Mouse (Mus musculus) forebrain, embryonic 16.5 days (tissue): Measurements from ENCODE around the gene Olfr577. TPM values are rescaled to one million over a fixed set of nuclear protein-coding genes. Genes with fewer than 3 reads are reported as not detected.

Source experiments
- ATAC-seq: fragments of 200-750 bp; cut with Nextera tagmentation; 2 replicates; pipeline ENCODE4 v1.8.0; 2017; ENCODE audit warnings: mild to moderate bottlenecking, moderate library complexity
- H3K27ac ChIP-seq: fragments of 300-500 bp; sonication (generic); 2 replicates; pipeline ENCODE4 v1.5.1; 2014; ENCODE audit warnings: low read length, control low read depth
- H3K27me3 ChIP-seq: fragments of 300-500 bp; sonication (generic); replicated peaks from 2 replicates; pipeline ENCODE4 v1.6.1; 2014; ENCODE audit warnings: low read length; ENCODE audit not compliant: control insufficient read depth, insufficient read depth
- H3K36me3 ChIP-seq: fragments of 300-500 bp; sonication (generic); 2 replicates; pipeline ENCODE4 v1.6.1; 2014; ENCODE audit not compliant: control insufficient read depth, insufficient read depth
- H3K4me1 ChIP-seq: fragments of 300-500 bp; sonication (generic); replicated peaks from 2 replicates; pipeline ENCODE4 v1.6.1; 2014; ENCODE audit warnings: low read length; ENCODE audit not compliant: control insufficient read depth, insufficient read depth
- H3K4me2 ChIP-seq: fragments of 300-500 bp; sonication (generic); 2 replicates; pipeline ENCODE4 v1.6.1; 2014; ENCODE audit warnings: mild to moderate bottlenecking, low read length, control low read depth
- H3K4me3 ChIP-seq: fragments of 300-500 bp; sonication (generic); replicated peaks from 2 replicates; pipeline ENCODE4 v1.5.1; 2014; ENCODE audit warnings: mild to moderate bottlenecking, low read length, control low read depth
- H3K9ac ChIP-seq: fragments of 300-500 bp; sonication (generic); replicated peaks from 2 replicates; pipeline ENCODE4 v1.6.1; 2014; ENCODE audit warnings: low read depth, low read length, control low read depth
- H3K9me3 ChIP-seq: fragments of 300-500 bp; sonication (generic); 2 replicates; pipeline ENCODE4 v1.6.1; 2016; ENCODE audit warnings: low read length; ENCODE audit not compliant: control insufficient read depth
- WGBS: fragments of 180-500 bp; shearing (Covaris S2); extraction: QIAGEN DNeasy Blood & Tissue Kit; methylation state at CpG from one replicate; pipeline ENCODE4 v1.1.7; 2014; 5-methylcytosine and 5-hydroxymethylcytosine counted together
- polyA plus RNA-seq: library from polyadenylated mRNA; unstranded; fragments of >200 nt; fragmentation: Nextera tagmentation; extraction: Ambion mirVana; gene quantifications from 2 replicates; pipeline ENCODE4 v1.2.1, GENCODE M21; 2015

The Olfr577 gene
- not detected in 2 replicates for polyA plus RNA-seq

DNA sequence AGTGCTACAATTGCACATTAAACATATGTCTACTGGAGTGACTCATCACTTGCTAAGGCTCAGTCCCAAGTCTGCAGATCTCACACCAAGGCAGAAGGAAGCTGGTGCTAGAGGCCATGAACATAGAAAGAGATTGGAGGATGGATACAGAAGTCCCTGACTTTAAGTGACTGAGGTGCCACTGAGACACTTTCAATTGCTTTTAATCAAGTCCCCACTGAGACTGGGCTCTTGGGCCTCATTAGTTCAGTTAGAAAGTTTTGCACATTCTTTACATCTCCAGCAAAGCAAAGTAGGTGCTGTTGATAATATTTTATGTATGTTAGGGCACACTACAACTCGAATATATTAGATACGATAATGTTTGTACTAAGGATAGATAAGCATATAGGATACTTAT is at the start of gene Olfr577:
Gene Olfr577, minus strand, starts transcription at position 101 of the 400 bp plus-strand sequence.
- H3K27ac ChIP-seq = no peak within 1 kb of the TSS
- H3K9ac ChIP-seq = no peak within 1 kb of the TSS
- no peaks in the 10 kb centered on the region for H3K9me3 ChIP-seq
- no peaks in the 10 kb centered on the region for H3K27me3 ChIP-seq
- H3K36me3 ChIP-seq = no peaks in the 10 kb centered on the region
- H3K4me2 ChIP-seq = no peak within 1 kb of the TSS
- WGBS = 87% methylated on average over 2 of the region's 2 CpGs
- no peaks in the 10 kb centered on the region for H3K4me1 ChIP-seq
- ATAC-seq = no peak
- no peak within 1 kb of the TSS for H3K4me3 ChIP-seq

DNA sequence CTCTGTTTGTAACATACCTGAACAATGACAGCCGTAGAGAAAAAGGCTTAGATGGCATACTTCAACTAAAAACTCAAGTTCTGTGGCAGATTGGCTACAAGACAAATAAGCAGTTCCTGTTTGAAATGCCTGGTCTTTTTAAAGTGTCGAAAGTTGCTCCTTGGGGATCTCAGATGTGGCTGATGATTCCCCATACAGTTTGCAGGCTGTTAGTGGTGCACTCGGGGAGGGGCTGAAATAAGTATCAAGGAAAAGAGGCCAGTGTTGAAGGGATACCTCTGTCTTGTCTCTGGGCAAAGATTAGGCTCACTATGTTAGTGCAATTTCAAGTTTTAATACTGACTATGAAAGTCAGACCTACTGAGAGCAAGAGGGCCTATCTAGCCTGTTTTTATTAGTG is 13.5 kb upstream of the Olfr577 start, which contains the start of gene Olfr578:
Gene Olfr578, minus strand, starts transcription at position 101 of the 400 bp plus-strand sequence.
- ATAC-seq = no peak
- Histone ChIP-seq H3K9me3 (no peaks in the 10 kb centered on the region), H3K9ac (no peak within 1 kb of the TSS), H3K27me3 (no peaks in the 10 kb centered on the region), H3K4me3 (no peak within 1 kb of the TSS), H3K27ac (no peak within 1 kb of the TSS), H3K4me2 (no peak within 1 kb of the TSS), H3K4me1 (no peaks in the 10 kb centered on the region), H3K36me3 (no peaks in the 10 kb centered on the region)
- WGBS = 78% methylated on average over 3 of the region's 3 CpGs

DNA sequence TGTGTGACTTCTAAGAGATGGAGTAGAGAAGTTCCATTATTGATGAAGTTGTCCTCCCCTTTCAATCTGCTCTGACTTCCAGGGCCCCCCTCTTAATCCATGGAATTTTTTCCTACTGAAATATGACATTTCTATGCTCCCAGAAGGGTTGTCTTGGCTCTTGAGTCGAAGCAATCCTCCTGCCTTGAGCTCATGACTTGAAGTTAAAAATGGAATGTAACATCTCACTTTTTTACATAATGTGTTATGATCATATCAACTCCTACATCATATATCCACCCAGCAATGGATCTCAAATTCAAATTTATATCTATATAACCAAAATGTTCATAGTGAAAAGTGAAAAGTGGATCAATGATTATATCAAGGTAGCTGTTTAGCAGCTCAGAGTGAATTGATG is 1.3 kb downstream of the Olfr577 start:
- Histone ChIP-seq H3K4me2 (no peak overlapping the region), H3K27me3 (no peaks in the 10 kb centered on the region), H3K9me3 (no peaks in the 10 kb centered on the region), H3K4me3 (no peak overlapping the region), H3K27ac (no peak overlapping the region), H3K9ac (no peak overlapping the region), H3K36me3 (no peaks in the 10 kb centered on the region), H3K4me1 (no peaks in the 10 kb centered on the region)
- 45% methylated on average over 1 of the region's 1 CpGs for WGBS
- no peak for ATAC-seq

DNA sequence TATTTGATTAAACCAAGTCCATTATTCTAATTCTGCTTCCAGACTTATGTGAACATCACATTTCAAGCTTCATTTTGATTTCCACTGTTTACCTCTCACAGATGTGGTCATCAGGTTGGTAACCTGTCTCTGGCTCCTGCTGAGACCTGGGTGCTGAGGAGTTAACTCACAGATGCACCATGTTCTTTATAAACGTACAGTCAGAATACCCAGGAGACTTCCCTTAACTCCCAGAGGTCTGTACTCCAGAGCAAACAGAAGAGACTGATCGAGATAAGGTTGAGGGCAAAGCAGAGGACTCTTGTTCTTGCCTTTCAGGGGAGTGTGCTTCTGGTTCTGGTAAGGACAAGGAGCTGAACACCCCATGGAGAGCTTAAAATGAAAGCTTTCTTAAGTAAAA is 13.4 kb downstream of the Olfr577 start, which contains the start of gene Olfr576:
Gene Olfr576, plus strand, starts transcription at position 301 of the 400 bp plus-strand sequence.
- H3K9ac ChIP-seq = no peak within 1 kb of the TSS
- no peak within 1 kb of the TSS for H3K4me2 ChIP-seq
- H3K27ac ChIP-seq = no peak within 1 kb of the TSS
- no peaks in the 10 kb centered on the region for H3K36me3 ChIP-seq
- no peak for ATAC-seq
- H3K4me3 ChIP-seq = no peak within 1 kb of the TSS
- no peaks in the 10 kb centered on the region for H3K4me1 ChIP-seq
- H3K27me3 ChIP-seq = no peaks in the 10 kb centered on the region
- WGBS = 76% methylated on average over 2 of the region's 2 CpGs
- no peaks in the 10 kb centered on the region for H3K9me3 ChIP-seq

DNA sequence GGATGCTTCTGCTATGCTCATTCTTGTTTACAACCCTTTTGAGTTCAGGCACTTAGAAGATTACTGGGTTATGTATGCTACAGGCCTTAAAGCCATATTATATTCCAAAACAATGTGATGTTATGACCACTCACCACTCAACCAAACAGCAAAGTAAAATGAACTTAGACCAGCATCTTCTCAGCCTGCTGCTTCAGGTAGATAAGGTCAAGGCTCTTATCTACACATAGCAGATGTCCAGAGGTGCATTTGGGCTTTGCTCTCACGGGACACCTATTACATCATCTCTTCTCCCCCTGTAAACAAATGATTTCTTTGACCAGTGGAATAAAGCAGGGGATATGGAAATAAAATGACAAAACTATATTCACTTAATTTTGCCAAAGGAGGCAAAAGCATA is 17.1 kb downstream of the Olfr577 start, which contains the start of gene Olfr575:
Gene Olfr575, minus strand, starts transcription at position 183 of the 400 bp plus-strand sequence.
- no peak within 1 kb of the TSS for H3K4me2 ChIP-seq
- H3K27ac ChIP-seq = no peak within 1 kb of the TSS
- no peaks in the 10 kb centered on the region for H3K9me3 ChIP-seq
- no peak for ATAC-seq
- H3K9ac ChIP-seq = no peak within 1 kb of the TSS
- WGBS = 70% methylated on average over 1 of the region's 1 CpGs
- no peaks in the 10 kb centered on the region for H3K4me1 ChIP-seq
- no peak within 1 kb of the TSS for H3K4me3 ChIP-seq
- H3K36me3 ChIP-seq = no peaks in the 10 kb centered on the region
- H3K27me3 ChIP-seq = no peaks in the 10 kb centered on the region

DNA sequence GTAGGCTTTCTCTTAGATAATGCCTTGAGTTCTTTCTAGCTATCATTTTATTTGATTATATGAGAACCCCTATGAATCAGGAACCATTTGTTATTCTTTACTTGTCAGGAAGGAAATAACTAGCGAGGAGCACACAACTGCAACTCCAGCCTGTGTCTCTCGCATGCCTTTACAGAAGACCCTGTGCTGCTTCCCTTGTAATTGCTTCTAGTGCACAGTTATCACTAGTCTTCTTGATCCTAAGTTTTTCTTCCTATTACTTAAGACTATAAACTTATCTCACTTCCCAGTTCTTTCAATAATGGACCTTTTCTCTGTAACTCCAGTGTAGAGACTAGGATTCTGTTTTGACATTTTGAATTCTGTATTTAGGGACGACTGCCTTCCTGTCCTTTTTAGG is 17.6 kb downstream of the Olfr577 start:
- 77% methylated on average over 3 of the region's 3 CpGs for WGBS
- Histone ChIP-seq H3K27me3 (no peaks in the 10 kb centered on the region), H3K36me3 (no peaks in the 10 kb centered on the region), H3K4me2 (no peak overlapping the region), H3K9ac (no peak overlapping the region), H3K4me3 (no peak overlapping the region), H3K9me3 (no peaks in the 10 kb centered on the region), H3K27ac (no peak overlapping the region), H3K4me1 (no peaks in the 10 kb centered on the region)
- ATAC-seq = no peak

DNA sequence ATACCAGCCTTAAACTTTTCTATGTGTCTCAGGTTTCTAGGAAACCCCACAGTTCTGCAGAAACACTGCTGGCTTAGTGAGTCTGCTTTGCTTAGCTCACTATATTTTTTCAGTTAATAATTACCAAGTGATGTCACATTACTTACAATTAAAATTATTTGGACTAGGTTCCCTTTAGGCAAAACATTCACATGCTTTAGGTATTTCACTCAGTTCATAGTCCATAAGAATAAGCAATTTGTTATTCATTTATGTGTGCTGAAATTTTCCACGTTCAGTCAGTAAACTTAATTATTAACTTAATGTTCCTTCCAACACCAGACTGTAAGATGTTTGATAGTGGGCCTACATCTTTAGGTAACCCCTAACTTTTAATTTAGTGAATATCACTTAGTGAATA is 25.0 kb downstream of the Olfr577 start:
- no peaks in the 10 kb centered on the region for H3K9me3 ChIP-seq

DNA sequence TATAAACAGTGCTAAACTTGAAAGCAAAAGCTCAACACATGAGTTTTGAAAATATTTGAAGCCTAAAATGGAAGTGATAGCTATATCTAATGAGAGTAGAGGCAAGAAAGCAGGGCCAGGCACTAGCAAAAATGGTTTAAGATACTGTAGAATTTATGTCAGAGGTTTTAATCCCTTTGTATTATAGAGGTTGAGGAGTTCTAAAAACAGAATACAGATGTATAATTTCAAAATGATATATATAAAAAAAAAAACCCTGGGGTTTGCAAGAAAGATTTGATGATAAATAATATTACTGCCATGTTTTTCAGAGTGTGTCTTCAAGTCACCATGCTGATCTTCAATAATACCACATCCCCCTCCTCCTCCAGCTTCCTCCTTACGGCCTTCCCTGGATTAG is 27.6 kb downstream of the Olfr577 start, which contains the start of gene Olfr574:
Gene Olfr574, plus strand, starts transcription at position 301 of the 400 bp plus-strand sequence.
- Histone ChIP-seq H3K27ac (no peak within 1 kb of the TSS), H3K27me3 (no peaks in the 10 kb centered on the region), H3K4me3 (no peak within 1 kb of the TSS), H3K36me3 (no peaks in the 10 kb centered on the region), H3K4me1 (no peaks in the 10 kb centered on the region), H3K9me3 (no peaks in the 10 kb centered on the region), H3K9ac (no peak within 1 kb of the TSS), H3K4me2 (no peak within 1 kb of the TSS)
- ATAC-seq = no peak
- WGBS = 100% methylated on average over 1 of the region's 1 CpGs

More for the DNA sequence above, 25.0 kb downstream of the Olfr577 start:
- no peak for ATAC-seq
- Histone ChIP-seq H3K9ac (no peak overlapping the region), H3K4me2 (no peak overlapping the region), H3K4me3 (no peak overlapping the region), H3K27me3 (no peaks in the 10 kb centered on the region), H3K4me1 (no peaks in the 10 kb centered on the region), H3K36me3 (no peaks in the 10 kb centered on the region), H3K27ac (no peak overlapping the region)
- WGBS = 83% methylated on average over 1 of the region's 1 CpGs

DNA sequence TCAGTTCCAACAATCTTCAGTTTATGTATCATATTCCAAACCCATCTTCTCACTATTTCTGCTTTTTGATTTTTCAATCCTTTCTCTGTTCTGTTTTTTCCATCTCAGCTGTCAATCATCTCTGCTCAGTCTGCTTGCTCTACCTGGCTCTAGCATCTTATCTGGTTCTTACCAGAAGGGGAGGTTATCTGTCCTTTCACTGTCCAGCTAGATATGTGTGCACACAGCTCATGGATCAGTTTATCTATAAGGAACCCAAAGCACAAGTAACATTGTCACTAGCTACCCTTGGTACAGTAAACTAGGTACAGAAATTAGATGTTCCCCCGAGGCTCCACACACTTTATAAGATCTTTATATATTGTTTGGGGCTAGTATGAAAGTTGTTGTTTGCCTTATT is 32.3 kb downstream of the Olfr577 start:
- H3K36me3 ChIP-seq = no peaks in the 10 kb centered on the region
- 100% methylated on average over 1 of the region's 1 CpGs for WGBS

DNA sequence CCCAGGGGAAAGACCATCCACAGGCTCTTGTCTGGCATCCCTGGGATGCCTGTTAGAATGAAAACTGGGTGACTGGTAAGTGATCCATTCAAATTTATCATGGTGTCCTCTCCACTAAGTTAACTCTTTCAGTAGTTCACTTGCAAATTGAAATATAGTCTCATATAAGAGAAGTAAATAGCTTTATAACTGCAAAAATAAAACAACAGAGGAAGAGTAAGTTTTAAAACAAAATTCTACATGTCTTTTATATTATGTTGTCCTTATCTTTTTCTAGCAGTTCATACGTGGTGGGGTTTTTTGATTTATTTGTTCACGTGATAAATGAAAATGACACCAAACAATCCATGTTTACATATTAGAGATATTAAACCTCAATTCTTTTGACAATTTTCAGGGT is 33.3 kb downstream of the Olfr577 start, which contains the start of gene Olfr573-ps1:
Gene Olfr573-ps1, minus strand, starts transcription at position 101 of the 400 bp plus-strand sequence.
- no peaks in the 10 kb centered on the region for H3K9me3 ChIP-seq
- H3K9ac ChIP-seq = no peak within 1 kb of the TSS
- no peaks in the 10 kb centered on the region for H3K27me3 ChIP-seq
- H3K4me3 ChIP-seq = no peak within 1 kb of the TSS
- H3K4me2 ChIP-seq = no peak within 1 kb of the TSS
- H3K36me3 ChIP-seq = no peaks in the 10 kb centered on the region
- H3K27ac ChIP-seq = no peak within 1 kb of the TSS
- H3K4me1 ChIP-seq = no peaks in the 10 kb centered on the region
- no peak for ATAC-seq
- WGBS = 95% methylated on average over 2 of the region's 2 CpGs

More for the DNA sequence above, 32.3 kb downstream of the Olfr577 start:
- H3K27me3 ChIP-seq = no peaks in the 10 kb centered on the region
- no peaks in the 10 kb centered on the region for H3K9me3 ChIP-seq
- no peak overlapping the region for H3K4me3 ChIP-seq
- H3K4me2 ChIP-seq = no peak overlapping the region
- no peak for ATAC-seq
- H3K9ac ChIP-seq = no peak overlapping the region
- H3K4me1 ChIP-seq = no peaks in the 10 kb centered on the region
- no peak overlapping the region for H3K27ac ChIP-seq
